Mouse (Mus musculus) cerebellum, postnatal 10 days (tissue): ENCODE results near the gene Ptpru.
"Not testable (repeated sequence)": the region's sequence is repeated elsewhere in the genome, so short reads cannot be mapped to it uniquely, and the experiment has no call there.

Experiments used
- DNase-seq, 2 experiments: peaks; one replicate each; pipeline ENCODE4 v3.0.0; 2021; ENCODE audit warnings: mixed read lengths in 2 of 2

The Ptpru gene

DNA sequence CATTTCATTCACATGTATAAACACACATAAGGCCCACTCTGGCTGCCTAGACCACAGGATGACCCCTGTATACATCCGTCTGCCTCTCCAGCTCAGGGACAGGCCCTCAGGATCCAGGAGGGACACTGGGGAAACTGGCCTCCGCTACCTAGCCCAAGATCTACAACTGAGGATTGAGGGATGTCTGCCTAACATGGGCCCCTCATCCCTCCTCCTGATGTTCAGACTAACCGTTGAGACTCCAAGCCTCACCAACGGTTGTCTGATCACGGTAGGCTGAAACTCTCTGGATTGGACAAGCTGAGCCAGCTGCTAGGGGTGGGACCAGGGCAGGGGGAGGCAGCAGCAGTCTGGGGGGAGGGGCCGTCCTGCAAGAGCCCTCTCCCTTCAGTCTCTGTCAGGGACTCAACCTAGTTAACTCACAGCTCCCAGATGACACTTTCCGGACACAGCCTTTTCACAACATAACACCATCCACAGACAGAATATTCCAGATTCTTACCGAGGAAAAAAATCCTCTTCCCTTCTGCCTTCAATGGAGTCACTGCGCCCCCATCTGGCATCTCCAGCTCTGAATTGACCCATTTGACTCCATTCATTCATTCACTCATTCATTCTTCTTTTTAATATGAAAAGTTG is 4.0 kb downstream of the Ptpru start:
- peak; percentile 75 to 78 for DNase-seq

DNA sequence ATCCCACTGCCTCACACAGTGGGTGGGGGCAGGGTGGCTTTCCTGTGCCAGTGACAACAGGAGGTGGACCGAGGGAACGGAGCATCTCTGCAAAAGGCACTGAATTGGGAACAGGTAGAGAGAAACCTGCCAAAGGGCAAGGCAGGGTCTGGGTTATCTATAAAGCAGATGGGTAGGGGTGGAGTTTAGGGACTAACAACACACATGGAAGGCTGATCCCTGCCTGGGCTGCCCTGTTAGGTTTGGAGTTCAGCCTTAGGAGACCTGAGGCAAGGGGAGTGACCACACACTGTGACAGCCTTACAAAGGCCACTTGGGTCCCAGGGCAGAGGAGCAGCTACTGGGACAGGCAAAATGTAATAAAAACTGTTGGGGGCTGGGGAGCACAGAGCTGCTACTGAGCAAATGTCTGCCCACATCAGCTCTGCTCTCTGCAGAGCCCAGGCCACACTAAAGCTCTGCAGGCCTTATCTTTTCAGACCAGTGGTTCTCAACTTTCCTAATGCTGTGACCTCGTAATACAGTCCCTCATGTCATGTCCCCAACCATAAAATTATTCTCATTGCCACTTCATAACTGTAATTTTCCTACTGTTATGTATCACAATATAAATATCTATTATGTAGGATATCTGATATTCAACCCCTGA is 5.2 kb downstream of the Ptpru start:
- DNase-seq: no peak

DNA sequence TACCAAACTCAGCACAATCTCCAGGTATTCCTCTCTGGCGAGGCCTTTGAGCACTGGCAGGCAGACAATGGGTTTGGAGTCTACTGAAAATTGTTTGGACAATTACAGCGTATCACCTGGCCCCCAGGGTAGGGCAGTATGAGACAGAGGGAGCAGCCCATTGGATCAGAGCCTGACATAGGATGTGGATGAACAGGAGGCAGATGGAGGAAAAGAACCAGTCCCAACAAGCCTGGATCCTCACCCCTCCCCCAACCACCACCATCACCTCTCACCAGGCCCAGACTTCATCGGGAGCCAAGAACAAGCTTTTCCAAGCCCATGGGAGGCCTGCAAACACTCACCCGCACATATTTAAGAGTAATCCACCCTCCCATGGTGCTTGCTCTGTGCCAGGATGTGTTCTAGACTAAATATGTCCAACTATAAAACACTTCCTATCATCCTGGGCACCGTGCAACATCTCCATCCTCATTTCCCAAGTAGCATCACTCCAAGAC is 6.5 kb downstream of the Ptpru start:
- no peak for DNase-seq

DNA sequence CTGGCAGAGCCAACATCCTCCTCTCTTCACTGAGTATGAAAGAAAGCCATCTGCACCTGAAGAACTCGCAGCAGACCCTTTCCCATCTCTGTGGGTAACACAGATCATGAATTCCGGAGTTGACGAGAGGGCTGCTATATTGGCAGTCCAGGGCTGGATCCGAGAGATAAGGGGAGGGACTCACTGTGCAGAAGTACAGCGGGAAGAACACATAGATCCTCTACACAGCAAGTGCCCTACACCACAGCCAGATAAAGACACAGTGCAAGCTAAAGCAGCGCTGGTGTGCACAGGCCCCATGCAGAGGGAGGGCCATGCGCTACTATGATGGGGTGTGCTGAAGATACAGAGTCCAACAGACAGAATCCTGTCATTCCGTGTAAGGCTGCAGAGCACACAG is 9.0 kb downstream of the Ptpru start:
- no peak for DNase-seq

DNA sequence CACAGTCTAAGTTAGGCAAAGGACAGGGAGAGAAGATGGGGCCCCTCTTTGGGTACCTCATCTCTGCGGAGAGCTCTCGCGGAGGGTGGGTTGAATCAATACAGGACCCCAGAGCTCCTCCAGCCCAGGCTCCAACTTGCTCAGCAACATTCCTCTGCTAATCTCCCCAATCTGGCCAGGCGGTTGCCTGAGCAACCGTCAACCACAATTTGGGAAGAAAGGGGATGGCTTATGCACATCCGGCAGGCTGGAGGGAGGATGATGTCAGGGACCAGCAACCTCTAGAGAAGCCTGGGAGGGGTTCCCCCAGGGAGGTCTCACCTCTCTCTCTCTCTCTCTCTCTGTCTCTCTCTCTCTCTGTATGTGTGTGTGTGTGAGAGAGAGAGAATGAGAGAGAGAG is 11.2 kb downstream of the Ptpru start:
- DNase-seq: no peak

DNA sequence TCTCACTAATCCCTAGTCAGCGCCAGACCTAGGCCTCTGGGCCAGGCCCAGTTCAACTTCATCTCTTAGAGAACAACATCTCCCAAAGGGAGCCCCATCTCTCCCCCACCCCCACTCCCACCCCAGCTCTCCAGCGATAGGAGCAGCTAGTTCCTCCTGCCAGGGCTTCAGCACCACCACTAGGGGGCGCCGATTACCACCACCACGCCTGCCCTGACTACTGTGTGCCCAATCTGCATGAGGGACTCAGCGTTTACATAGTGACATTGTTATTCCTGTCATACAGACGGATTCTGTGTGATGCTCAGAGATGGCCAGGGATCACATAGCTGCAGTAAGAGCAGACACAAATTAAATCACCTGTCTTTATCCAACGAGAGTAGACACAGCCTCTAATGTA is 12.3 kb downstream of the Ptpru start:
- DNase-seq: peak in 1 of 2 experiments; percentile 48

DNA sequence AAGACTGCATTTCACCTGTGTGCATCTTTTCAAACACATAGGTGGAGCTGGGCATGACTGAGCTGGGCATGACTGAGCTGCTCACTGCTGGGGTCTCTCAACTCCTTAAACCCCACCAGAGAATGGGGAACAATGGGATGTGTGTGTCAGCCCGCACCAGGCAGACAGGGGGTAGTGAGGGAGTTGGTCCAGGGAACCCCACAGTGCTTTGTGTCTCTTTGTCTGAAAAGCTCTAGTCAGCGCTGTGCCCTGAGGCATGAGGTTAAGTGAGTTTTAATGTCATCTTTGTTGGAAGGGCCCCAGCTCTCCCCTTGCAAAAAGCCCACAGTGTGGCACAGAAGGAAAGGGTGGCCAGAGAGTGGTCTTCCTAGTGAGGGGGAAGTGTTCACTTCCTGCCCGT is 13.1 kb downstream of the Ptpru start:
- DNase-seq: no peak

DNA sequence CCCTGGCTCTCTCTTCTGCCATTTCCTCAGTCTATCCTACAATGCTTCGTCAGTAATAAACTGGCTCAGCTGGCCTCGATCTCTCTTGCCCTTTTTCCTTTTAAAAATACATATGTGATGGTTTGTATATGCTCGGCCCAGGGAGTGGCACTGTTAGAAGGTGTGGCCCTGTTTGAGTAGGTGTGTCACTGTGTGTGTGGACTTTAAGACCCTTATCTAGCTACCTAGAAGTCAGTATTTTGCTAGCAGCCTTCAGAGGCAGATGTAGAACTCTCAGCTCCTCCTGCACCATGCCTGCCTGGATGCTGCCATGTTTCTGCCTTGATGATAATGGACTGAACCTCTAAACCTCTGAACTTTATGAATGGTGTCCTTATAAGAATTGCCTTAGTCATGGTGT is 15.5 kb downstream of the Ptpru start:
- no peak for DNase-seq

DNA sequence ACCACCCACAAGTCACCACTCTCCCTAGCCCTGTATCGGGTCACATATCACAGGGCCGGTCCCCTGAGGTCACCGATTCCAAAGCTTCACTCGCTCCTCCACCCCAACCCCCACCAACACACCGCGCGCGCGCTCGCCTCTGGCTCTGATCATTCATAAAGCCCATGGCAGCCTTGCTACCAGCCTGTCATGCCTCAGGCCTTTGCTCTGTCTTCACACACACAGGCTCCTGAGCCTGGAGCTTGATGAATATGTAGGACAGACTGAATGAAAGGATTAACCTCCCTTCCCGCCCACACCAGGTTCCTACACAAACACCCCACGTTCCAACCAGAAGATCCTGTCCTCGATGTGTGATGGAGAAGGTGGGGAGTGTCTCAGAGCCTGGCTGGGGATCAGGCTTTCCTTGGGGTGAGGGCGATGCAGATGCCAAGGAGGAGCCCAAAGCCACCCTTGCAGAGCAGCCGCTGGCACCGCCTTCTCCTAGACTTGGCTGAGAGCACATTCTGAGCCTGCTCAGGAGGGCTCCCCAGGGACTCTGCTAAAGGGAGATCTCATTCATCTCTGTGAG is 16.8 kb downstream of the Ptpru start:
- DNase-seq: no peak

DNA sequence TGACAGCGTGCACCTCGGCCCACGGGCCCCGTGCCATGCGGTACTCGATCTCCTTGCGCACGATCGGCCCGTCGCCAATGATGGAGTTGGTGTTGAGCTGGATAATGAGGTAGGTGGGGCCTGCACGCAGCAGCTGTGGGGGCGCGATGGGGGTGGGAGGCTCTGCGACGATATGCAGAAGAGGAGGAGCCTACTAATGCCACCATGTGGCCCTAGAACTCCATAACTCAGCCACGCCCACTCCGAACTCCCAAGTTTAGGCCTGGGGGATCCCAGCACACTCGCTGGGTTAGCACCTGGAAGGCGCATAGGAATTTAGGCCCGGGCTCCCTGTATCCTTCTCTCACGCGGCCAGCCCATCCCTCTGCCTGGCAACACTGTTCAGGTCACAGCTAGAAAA is 19.2 kb downstream of the Ptpru start:
- no peak for DNase-seq

DNA sequence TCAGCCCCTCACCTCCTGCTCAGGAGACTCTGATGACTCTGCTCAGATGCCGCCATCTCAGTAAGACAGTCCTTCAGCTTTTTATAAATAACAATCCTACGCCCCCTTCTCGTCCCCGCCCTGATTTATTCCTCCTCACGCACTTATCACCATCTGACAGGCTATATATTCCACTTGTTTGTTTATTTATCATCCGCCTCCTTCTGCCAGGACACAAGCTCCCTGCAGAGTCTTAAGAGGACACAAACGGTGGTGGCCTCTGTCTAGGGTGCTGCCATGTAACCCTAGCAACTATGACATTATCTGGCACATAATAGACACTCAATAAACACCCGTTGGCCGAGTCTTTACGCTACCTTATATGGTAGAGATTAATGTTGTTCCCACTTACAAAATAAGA is 22.3 kb downstream of the Ptpru start:
- DNase-seq: no peak

DNA sequence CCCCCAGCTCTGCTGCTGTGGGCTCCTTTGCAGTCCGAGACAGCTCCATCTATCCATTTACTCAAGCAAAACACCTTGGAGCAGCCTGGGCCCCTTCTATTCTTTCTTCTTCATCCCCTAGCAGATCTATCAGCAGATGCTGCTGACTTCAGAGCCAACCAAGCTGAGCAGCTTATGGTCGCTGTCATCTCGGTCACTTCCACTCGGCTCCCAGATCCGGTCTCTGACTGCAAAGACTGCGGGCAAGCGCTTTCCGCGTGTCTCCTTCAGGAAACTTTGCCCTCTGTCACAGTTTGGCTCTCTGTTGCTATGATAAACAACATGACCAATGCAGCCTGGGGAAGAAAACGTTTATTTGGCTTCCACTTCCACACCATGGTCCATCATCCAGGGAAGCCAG is 23.2 kb downstream of the Ptpru start:
- DNase-seq: peak; percentile 83

DNA sequence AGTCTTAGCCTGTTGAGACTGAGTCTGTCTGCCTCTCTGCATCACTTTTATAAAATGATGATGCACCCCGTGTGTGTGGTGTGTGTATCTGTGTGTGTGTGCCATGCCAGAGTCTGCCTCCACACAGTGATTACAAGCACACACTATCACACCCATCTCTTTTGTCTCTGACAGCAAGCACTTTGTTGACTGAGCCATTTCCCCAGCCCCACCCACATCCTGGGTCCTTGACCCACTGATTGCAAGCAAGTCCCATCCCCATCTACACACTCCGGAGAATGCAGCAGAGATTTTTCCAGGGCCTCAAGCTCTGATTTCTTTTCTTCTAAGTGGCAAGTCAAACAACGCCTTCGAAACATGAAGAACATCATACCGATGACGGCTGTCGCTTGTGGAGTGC is 24.3 kb downstream of the Ptpru start:
- no peak for DNase-seq

DNA sequence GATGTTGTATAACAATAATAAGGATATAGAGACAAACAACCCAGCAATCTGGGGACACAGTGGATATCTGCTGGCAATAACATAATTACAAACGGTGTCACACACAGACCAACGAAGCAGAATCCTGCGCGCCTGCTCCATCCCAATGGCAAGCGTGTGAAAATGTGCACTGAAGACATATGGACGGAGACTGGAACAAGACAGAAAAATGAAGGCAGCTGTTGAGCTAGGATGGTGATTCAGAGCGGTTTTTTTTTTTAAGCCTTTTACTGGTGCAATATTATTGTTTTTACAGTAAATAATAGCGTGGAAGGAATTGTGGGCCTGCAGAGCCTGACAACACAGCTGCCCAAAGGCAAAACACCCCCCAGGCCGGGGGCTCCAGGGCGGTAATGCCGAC is 25.6 kb downstream of the Ptpru start:
- DNase-seq: no peak

DNA sequence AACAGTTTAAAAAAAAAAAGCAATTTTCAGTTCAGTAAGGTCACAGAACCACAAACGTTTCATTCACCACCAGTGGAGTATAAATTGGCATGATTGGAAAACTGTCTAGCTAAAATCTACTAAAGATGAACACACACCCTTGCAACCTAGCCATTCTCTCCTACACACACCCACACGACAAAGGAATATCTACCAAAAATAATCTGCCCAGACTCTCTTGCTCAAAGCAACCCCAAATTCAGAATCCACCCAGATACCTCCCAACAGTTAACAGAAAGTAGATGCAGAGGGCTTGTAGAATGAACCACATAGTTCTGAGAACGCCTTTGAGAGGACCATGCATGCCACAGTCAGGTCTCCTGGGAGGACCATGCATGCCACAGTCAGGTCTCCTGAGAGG is 32.8 kb downstream of the Ptpru start:
- DNase-seq: no peak

DNA sequence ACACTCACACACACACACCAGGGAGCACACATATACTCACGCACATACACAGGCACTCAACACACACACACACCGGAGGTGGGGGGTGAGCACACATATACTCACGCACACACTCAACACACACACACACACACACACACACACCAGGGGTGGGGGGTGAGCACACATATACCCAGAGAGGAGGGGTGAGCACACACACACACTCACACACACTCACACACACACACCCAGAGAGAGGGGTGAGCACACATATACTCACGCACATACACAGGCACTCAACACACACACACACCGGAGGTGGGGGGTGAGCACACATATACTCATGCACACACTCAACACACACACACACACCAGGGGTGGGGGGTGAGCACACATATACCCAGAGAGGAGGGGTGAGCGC is 33.4 kb downstream of the Ptpru start:
- DNase-seq: not testable (repeated sequence)

DNA sequence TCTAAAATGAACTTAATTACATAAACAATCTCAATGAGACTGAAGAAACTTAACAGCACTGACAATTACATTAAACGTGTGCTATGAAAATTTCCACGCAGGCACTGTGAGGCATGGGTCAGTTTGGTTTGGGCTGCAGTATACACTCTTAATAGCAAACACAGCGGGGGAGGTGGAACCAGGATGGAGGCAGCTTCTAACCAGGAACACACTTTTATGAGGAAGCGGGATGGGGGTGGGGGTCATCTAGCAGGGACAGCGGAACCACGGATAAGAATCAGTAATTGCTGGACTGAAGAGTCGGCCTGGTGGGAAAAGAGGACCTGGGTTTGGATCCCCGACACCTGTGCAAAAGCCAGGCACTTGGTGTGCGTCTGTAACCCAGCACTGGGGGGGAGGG is 34.2 kb downstream of the Ptpru start:
- DNase-seq: no peak

DNA sequence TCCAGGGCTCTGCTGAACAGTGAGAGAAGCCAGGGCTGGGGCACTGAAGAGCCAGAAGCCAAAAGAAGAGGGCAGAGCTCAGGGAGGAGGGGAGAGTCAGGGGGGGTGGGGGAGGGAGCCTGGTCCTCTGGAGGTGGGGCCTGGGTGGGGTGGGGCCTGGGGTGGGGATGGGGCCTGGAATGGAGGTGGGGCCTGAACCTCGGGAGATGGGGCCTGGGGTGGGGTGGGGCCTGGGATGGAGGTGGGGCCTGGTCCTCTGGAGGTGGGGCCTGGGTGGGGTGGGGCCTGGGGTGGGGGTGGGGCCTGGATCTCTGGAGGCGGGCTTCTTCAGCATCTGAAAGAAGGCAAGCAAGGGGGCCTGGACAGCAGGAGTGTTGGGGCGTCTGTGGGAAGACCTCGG is 39.1 kb downstream of the Ptpru start:
- DNase-seq: no peak

DNA sequence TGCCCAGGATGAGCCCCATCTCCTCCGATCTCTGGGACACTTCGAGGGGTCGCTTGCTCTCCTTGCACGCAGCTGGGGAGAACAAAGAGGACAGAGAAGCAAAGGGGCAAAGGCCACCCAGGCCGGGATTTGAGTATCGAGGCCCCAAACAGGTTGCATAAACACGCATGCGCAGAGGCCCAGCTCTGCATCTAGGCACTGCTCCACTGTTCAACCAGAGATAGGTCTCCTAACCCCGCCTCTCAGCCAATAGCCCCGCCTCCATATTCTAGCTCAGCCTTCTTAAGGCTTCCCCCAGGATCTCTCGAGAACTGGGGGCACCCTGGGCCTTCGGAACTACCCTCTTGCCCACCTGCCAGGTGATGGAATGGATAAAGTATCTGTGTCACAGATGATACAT is 40.2 kb downstream of the Ptpru start:
- peak; percentile 40 to 48 for DNase-seq

DNA sequence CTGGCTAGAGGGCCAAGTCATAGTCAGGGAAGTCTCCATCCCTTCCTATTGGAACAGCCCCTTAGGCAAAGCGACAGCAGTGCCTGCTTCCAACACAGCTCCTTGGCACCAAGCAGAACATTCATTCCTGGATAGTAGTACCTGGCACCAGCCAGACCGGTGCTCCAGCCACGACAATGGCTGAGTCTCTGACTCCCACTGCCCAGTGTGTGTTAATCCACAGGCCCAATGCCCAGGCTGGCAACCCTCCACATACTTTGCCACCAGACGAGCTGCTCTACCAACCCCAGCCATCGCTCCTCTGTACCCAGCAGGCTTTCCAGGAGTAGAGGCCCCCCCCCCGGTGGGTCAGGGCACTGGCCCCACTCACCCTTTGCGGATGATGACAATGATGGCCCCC is 40.6 kb downstream of the Ptpru start:
- peak; percentile 88 to 94 for DNase-seq

DNA sequence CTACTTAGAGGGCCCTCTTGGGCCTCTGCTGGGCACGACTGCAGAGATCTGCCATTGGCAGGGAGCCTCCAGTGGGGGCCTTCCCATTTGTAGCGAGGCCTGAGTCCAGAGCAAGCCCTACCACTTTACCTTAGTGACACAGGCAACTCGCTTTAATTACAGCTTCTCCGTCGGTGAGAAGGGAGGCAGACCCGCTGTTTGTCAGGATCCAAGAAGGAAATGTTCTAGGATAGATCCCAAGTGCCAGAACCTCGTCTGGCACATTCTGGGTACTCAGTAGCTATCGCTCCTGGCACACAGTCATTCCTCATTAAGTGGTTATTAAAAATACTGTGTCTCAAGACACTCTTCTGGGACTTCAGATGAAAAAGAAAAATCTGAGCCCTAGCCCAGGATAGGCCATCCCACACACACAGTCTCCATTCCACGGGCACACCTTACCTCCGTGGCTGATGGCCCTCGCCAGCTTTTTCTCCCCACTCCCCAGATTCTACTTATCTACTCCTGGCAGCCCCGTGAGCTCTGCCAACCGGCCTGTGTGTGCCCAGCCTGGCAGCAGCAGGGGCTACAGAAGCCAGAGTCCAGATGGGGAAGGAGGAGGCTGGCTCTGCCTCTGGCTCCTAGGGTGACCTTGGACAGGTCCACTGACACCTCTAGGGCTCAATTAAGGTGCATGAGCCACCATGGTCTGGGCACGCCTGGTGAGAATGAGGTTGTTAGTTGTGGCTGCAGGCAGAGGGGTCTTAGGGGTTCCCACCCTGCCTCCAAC is 41.6 kb downstream of the Ptpru start:
- DNase-seq: peak; percentile 78 to 86

DNA sequence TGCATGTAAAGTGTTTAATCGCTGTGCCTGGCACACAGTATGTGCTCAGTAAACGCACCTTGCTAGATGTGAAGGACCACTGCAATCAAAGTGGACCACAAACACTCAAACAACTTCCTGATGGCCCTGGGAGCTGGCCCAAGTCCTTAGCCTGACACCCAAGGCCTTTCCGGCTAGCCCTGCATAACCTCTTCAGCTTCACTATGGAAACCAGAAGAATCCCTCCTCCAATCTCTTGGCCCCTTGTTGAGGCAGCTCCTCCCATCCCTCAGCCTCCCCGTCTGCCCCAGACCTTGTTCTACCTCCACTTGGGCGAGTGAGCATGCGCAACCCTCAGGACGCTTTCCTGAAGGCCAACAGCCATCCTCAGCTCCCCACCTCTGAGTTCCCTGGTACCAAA is 51.3 kb downstream of the Ptpru start:
- DNase-seq: no peak

DNA sequence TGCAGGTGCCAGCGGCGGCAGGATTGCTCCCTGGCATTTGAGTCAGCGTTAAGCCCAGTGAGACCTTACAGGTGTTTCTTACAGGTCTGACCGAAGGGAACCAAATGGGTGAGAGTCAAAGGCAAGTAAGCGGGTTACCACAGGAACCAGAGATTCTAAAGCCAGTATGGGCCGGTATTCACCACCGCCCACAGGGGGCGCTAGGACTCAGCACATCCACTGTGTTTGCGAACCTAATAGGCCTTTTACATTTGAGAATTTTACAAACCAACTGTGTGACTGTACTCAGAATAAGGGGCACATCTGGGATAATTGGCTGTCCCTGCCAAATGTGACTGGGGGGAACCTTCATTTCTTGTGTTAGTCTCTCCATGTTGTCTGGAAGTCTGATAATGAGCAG is 54.1 kb downstream of the Ptpru start:
- peak; percentile 76 for DNase-seq

DNA sequence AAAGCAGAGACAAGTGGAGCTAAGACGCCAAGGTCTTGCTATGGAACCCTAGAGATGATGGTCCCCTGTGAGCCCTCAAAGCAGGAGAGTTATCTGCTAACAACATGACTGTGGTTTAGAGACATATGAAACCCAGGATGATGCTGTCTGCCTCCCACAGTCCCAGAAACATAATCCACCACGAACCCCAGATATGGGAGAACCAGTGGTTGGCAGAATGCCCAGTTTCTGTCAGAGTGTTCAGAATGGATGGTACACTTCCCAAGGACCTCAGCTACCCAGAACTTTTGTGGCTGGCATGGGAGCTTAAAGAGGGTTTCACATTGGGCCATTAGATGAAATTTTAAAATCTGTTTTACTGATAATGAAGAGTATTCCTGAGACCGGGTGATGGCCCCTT is 57.1 kb downstream of the Ptpru start:
- peak; percentile 42 to 45 for DNase-seq
